Mouse (Mus musculus) brain, embryonic 14.5 days (tissue): ENCODE measurements around the gene Cnot4.

Experiments used
- CTCF ChIP-seq: fragments of 200-500 bp; IDR thresholded peaks from 2 replicates; pipeline ENCODE4 v1.5.1; 2012; ENCODE audit warnings: inconsistent platforms, mild to moderate bottlenecking, moderate library complexity, borderline replicate concordance; ENCODE audit not compliant: insufficient read depth, insufficient read length; ENCODE audit errors: extremely low read depth
- POLR2A ChIP-seq: fragments of 200-500 bp; IDR thresholded peaks from 2 replicates; pipeline ENCODE4 v1.6.1; 2012; ENCODE audit warnings: mild to moderate bottlenecking, inconsistent platforms, borderline replicate concordance; ENCODE audit not compliant: poor library complexity, insufficient read depth, insufficient read length, severe bottlenecking; ENCODE audit errors: extremely low read depth

DNA sequence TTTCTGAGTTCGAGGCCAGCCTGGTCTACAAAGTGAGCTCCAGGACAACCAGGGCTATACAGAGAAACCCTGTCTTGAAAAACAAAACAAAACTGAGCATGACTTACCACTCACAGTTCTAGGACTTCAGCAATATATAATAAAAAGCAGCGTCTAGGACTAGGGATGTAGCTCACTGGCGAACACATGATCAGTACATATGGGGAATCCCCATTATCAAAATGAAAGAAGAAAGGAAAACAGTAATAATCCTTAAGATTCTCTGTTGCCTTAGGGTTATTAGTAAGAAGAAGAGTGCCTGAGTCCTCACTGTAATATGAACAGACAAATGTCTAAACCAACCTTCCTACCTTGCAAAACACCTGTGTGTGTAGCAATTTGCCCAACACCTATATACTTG lies 11.6 kb downstream of the Cnot4 start:
- TF ChIP-seq CTCF (no peak), POLR2A (no peak)
